Mouse (Mus musculus): Measurements from ENCODE around the gene Shisa7. TPM values are rescaled to one million over a fixed set of nuclear protein-coding genes. Genes with fewer than 3 reads are reported as not detected.
"Not testable (repeated sequence)": the region's sequence is repeated elsewhere in the genome, so short reads cannot be mapped to it uniquely, and the experiment has no call there.

The Shisa7 gene
- polyA plus RNA-seq, 1 experiment from 2014 or later = 4.0 TPM

- H3K27ac ChIP-seq = peak within 1 kb of the TSS; percentile 95
- H3K9me3 ChIP-seq = no peaks in the 10 kb centered on the region
- peak; percentile 98 for ATAC-seq (ENCODE audit: low FRiP score)
- H3K9ac ChIP-seq = peak within 1 kb of the TSS; percentile 95
- peaks cover 32% of the 10 kb centered on the region for H3K36me3 ChIP-seq (replicated peaks)
- WGBS = under 1% methylated on average over 62 of the region's 62 CpGs
- H3K4me1 ChIP-seq = peaks cover 35% of the 10 kb centered on the region
- H3K27me3 ChIP-seq = no peaks in the 10 kb centered on the region
- peak within 1 kb of the TSS; percentile 80 for H3K4me2 ChIP-seq
- H3K4me3 ChIP-seq (replicated peaks) = peak within 1 kb of the TSS; percentile 82
Measured at GRCm38 (mm10) chr7:4812303-4813104, 32.0 kb downstream of the Shisa7 start, which contains the start of gene Ube2s. Gene Ube2s, minus strand, starts transcription at chr7:4812590.

GRCm38 (mm10) chr7:4811842-4812302, 32.6 kb downstream of the Shisa7 start:
- Histone ChIP-seq H3K4me1 (peaks cover 35% of the 10 kb centered on the region), H3K4me3 (replicated peaks) (peak overlapping the region; percentile 82), H3K27me3 (no peaks in the 10 kb centered on the region), H3K27ac (peak overlapping the region; percentile 95), H3K9ac (peak overlapping the region; percentile 95), H3K9me3 (no peaks in the 10 kb centered on the region), H3K36me3 (replicated peaks) (peaks cover 38% of the 10 kb centered on the region), H3K4me2 (peak overlapping the region; percentile 80)
- no peak; the same call in 1 of the 2 replicates for ATAC-seq (ENCODE audit: low FRiP score)
- under 1% methylated on average over 34 of the region's 36 CpGs for WGBS

DNA sequence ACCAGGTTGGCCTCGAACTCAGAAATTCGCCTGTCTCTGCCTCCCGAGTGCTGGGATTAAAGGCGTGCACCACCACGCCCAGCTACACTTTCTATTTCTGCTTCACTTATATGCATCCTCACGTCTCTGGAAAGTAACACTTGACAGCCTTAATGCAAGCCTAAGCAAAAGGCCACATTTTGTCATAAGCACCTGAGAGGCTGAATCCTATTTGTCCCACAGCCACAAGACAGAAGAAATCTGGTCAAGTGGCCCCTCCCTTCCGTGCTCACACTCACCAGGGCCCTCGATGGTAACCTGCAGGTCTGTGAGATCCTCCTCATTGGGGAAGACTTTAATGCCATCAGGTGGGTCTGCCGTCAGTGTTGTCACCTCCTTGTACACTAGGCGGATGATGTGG, 33.4 kb downstream of the Shisa7 start:
- not testable (repeated sequence) for H3K27ac ChIP-seq; ATAC-seq (ENCODE audit: low FRiP score); H3K27me3 ChIP-seq; H3K9me3 ChIP-seq
- Histone ChIP-seq H3K9ac (peak overlapping the region; percentile 95), H3K4me3 (replicated peaks) (peak overlapping the region; percentile 82), H3K4me1 (peaks cover 35% of the 10 kb centered on the region), H3K4me2 (peak overlapping the region; percentile 80), H3K36me3 (replicated peaks) (peaks cover 45% of the 10 kb centered on the region)
- 46% methylated on average over 10 of the region's 10 CpGs for WGBS

DNA sequence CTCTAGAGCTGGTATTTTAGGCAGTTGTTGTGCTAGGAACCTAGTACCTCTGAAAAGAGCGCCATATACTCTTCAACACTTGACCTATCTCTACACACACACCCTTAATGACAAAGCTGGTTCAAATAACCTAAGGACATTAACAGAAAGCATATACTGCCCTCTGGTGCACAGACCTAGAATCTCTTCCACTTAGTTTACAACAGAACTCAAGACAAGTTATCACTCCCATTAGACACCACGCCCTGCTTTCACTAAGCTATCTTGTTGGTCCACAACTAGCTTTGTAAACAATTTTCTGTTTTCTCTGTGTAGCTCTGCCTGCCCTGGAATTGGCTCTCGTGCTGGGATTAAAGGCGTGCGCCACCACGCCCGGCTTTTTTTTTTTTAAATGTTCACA, 37.8 kb downstream of the Shisa7 start:
- 0 out of 2 replicates have a peak, but pooled peaks have one; percentile 34 for ATAC-seq (ENCODE audit: low FRiP score)
- H3K4me2 ChIP-seq = no peak overlapping the region
- no peaks in the 10 kb centered on the region for H3K9me3 ChIP-seq
- no peak overlapping the region for H3K27ac ChIP-seq
- H3K9ac ChIP-seq = no peak overlapping the region
- no peaks in the 10 kb centered on the region for H3K27me3 ChIP-seq
- H3K4me3 ChIP-seq (replicated peaks) = no peak overlapping the region
- WGBS = 90% methylated on average over 7 of the region's 7 CpGs
- H3K36me3 ChIP-seq (replicated peaks) = peaks cover 64% of the 10 kb centered on the region
- peaks cover 27% of the 10 kb centered on the region for H3K4me1 ChIP-seq

DNA sequence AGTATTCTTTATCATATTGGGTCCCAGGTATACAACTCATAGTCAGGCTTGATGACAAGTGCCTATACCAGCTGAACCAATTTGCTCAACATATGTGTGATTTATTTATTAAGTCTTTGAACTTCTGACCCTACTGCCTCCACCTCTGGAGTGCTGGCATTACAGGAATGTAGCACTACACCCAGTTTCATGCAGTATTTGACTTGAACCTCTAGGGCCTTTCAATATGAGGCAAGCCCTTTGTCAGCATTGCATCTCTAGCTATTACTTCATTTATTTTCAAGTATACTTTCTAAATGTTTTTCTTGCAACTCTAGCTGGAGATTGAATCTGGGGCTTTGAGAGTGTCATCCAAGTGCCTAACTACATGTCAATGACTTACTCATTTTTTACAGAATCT, 42.2 kb downstream of the Shisa7 start:
- no peaks in the 10 kb centered on the region for H3K9me3 ChIP-seq
- no peak overlapping the region for H3K4me2 ChIP-seq
- no peak overlapping the region for H3K27ac ChIP-seq
- ATAC-seq (ENCODE audit: low FRiP score) = no peak
- H3K36me3 ChIP-seq (replicated peaks) = peaks cover 43% of the 10 kb centered on the region
- no peak overlapping the region for H3K9ac ChIP-seq
- no peak overlapping the region for H3K4me3 ChIP-seq (replicated peaks)
- H3K4me1 ChIP-seq = no peaks in the 10 kb centered on the region
- H3K27me3 ChIP-seq = no peaks in the 10 kb centered on the region

DNA sequence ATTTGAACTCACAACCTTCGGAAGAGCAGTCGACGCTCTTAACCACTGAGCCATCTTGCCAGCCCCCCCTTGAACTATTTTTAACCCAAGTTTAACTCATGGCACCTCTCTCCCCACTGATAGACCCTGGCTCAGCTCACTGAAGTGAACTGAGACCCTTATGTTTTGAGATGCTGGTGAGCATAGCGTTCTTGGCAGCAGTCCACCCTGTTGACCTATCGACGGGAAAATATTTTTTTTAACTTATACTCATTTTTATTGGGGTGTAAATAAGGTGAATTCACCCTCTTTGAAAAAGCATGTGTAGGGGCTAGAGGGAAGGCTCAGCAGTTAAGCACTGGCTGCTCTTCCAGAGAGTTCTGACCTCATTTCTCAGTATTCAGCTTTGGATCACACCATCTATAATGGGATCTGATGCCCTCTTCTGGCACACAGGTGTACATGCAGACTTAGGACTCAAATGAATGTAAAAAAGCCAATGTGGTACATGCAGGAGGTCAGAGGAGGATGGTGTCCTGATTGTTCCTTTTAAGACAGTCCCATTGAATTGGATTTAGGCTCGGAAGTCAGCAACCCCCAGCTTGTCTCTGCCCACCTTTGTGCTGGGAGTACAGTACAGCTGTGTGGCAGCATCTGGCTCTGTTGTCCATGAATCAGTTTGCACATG, 48.6 kb downstream of the Shisa7 start:
- Histone ChIP-seq H3K4me1 (peaks cover 11% of the 10 kb centered on the region), H3K36me3 (replicated peaks) (peaks cover 44% of the 10 kb centered on the region), H3K4me3 (replicated peaks) (no peak overlapping the region), H3K4me2 (no peak overlapping the region), H3K9ac (no peak overlapping the region), H3K27me3 (no peaks in the 10 kb centered on the region), H3K9me3 (no peaks in the 10 kb centered on the region), H3K27ac (no peak overlapping the region)
- ATAC-seq (ENCODE audit: low FRiP score) = 0 out of 2 replicates have a peak, but pooled peaks have one; percentile 7
- 78% methylated on average over 7 of the region's 7 CpGs for WGBS

GRCm38 (mm10) chr7:4794631-4795168, 49.8 kb downstream of the Shisa7 start:
- Histone ChIP-seq H3K27ac (no peak overlapping the region), H3K9me3 (no peaks in the 10 kb centered on the region), H3K36me3 (replicated peaks) (peaks cover 44% of the 10 kb centered on the region), H3K27me3 (peaks cover 9% of the 10 kb centered on the region), H3K9ac (0 out of 2 replicates have a peak overlapping the region, but pooled peaks have one; percentile 94), H3K4me3 (replicated peaks) (no peak overlapping the region), H3K4me2 (peak overlapping the region; percentile 85; the same call in 1 of the 2 replicates), H3K4me1 (peaks cover 11% of the 10 kb centered on the region)
- 86% methylated on average over 3 of the region's 3 CpGs for WGBS
- no peak for ATAC-seq (ENCODE audit: low FRiP score)

DNA sequence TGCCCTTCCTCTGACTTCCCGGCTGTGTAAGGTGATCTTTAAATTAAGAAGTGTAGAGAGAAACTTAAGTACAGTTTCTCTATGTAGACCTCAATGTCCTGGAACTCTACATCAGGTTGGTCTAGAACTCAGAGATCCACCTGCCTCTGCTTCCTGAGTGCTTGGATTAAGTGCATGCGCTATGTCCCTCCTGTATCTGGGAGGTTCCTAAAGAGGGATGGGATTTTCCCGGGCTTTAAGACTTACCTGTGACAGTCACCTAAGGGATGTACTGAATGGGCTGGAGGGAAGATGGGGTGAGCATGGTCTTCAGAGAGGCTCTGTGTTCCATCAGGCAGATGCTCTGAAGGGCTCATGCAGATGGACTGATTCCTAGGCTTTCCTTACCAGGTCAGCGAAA, 50.8 kb downstream of the Shisa7 start:
- Histone ChIP-seq H3K9ac (peak overlapping the region; percentile 94), H3K4me3 (replicated peaks) (peak overlapping the region; percentile 86), H3K4me1 (peaks cover 19% of the 10 kb centered on the region), H3K27me3 (peaks cover 18% of the 10 kb centered on the region), H3K27ac (peak overlapping the region; percentile 88; the same call in 1 of the 2 replicates), H3K9me3 (no peaks in the 10 kb centered on the region), H3K36me3 (replicated peaks) (peaks cover 41% of the 10 kb centered on the region), H3K4me2 (peak overlapping the region; percentile 85)
- no peak for ATAC-seq (ENCODE audit: low FRiP score)
- 51% methylated on average over 4 of the region's 4 CpGs for WGBS

- peaks cover 24% of the 10 kb centered on the region for H3K4me1 ChIP-seq
- peaks cover 38% of the 10 kb centered on the region for H3K36me3 ChIP-seq (replicated peaks)
- H3K9ac ChIP-seq = peak overlapping the region; percentile 94
- peak overlapping the region; percentile 86 for H3K4me3 ChIP-seq (replicated peaks)
- 1% methylated on average over 31 of the region's 31 CpGs for WGBS
- peak overlapping the region; percentile 85 for H3K4me2 ChIP-seq
- not testable (repeated sequence) for H3K9me3 ChIP-seq
- 0 out of 2 replicates have a peak, but pooled peaks have one; percentile 7 for ATAC-seq (ENCODE audit: low FRiP score)
- peaks cover 21% of the 10 kb centered on the region for H3K27me3 ChIP-seq
- peak overlapping the region; percentile 88 for H3K27ac ChIP-seq
Measured at GRCm38 (mm10) chr7:4793248-4793647, 51.2 kb downstream of the Shisa7 start.

- peak within 1 kb of the TSS; percentile 88 for H3K27ac ChIP-seq
- H3K4me1 ChIP-seq = peaks cover 24% of the 10 kb centered on the region
- H3K27me3 ChIP-seq = peaks cover 24% of the 10 kb centered on the region
- H3K9ac ChIP-seq = peak within 1 kb of the TSS; percentile 94
- peak within 1 kb of the TSS; percentile 85 for H3K4me2 ChIP-seq
- peaks cover 34% of the 10 kb centered on the region for H3K36me3 ChIP-seq (replicated peaks)
- no peaks in the 10 kb centered on the region for H3K9me3 ChIP-seq
- peak; percentile 87 for ATAC-seq (ENCODE audit: low FRiP score)
- WGBS = 2% methylated on average over 54 of the region's 54 CpGs
- peak within 1 kb of the TSS; percentile 86 for H3K4me3 ChIP-seq (replicated peaks)
Measured at GRCm38 (mm10) chr7:4792278-4793212, 52.0 kb downstream of the Shisa7 start, which contains the start of gene Rpl28. Gene Rpl28, plus strand, starts transcription at chr7:4792874.

- Histone ChIP-seq H3K9me3 (no peaks in the 10 kb centered on the region), H3K27ac (0 out of 2 replicates have a peak within 1 kb of the TSS, but pooled peaks have one; percentile 9), H3K27me3 (peaks cover 38% of the 10 kb centered on the region), H3K4me2 (peak within 1 kb of the TSS; percentile 88), H3K36me3 (replicated peaks) (peaks cover 10% of the 10 kb centered on the region), H3K9ac (peak within 1 kb of the TSS; percentile 82), H3K4me3 (replicated peaks) (peak within 1 kb of the TSS; percentile 58), H3K4me1 (peaks cover 24% of the 10 kb centered on the region)
- ATAC-seq (ENCODE audit: low FRiP score) = no peak; the same call in 1 of the 2 replicates
- 8% methylated on average over 40 of the region's 40 CpGs for WGBS
Measured at GRCm38 (mm10) chr7:4789436-4789935, 55.0 kb downstream of the Shisa7 start, which contains the start of gene Tmem238. Gene Tmem238, minus strand, starts transcription at chr7:4789656.

Measured in forebrain, embryonic 12.5 days (tissue).